Mouse (Mus musculus): ENCODE data around the gene Prkn. TPM values are rescaled to one million over a fixed set of nuclear protein-coding genes. Genes with fewer than 3 reads are reported as not detected.
A peak's percentile ranks its signal among the peaks of the same experiment; 100 is the strongest.

Gene Prkn
- total RNA-seq (2021): 10 to 100 TPM; 12.8 to 12.9 TPM
- long read RNA-seq, experiment 1, partial matches to known transcripts: 0 of 1 reads
- long read RNA-seq, experiment 1, other reads (novel, unspliced or antisense): 1 of 1 reads
- long read RNA-seq, experiment 2, partial matches to known transcripts: 1 of 3 reads
- long read RNA-seq, experiment 2, other reads (novel, unspliced or antisense): 2 of 3 reads

- DNase-seq: peak; percentile 98
- intact Hi-C loops (cut with DNase I; ENCODE audit: low total_unique reads): no loop called here
Measured at GRCm38 (mm10) chr17:10840148-10840707, at the start of gene Prkn, which contains the start of gene Pacrg. Gene Prkn, plus strand, starts transcription at chr17:10840384. Gene Pacrg, minus strand, starts transcription at chr17:10840311.

DNA sequence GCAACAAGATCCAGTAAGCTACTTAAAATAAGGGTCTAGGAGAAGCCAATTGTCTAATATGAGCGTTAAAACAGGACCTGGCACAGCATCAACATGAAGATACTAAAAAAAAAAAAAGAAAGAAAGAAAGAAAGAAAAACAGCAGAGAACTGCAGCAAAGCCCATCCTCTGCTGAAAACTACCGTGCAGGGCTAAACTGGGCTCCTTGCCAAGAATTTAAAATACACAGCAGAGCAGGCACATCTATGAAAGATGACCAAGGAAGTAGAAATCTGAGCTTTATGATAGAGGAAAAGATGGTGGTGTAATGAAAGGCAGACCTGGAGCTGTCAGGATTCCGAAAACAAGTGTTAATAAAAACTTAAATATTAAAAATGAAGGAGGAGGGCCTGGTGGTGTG, 48.5 kb upstream of the Prkn start:
- no peak for DNase-seq
- intact Hi-C loops (cut with DNase I; ENCODE audit: low total_unique reads): no loop called here

DNA sequence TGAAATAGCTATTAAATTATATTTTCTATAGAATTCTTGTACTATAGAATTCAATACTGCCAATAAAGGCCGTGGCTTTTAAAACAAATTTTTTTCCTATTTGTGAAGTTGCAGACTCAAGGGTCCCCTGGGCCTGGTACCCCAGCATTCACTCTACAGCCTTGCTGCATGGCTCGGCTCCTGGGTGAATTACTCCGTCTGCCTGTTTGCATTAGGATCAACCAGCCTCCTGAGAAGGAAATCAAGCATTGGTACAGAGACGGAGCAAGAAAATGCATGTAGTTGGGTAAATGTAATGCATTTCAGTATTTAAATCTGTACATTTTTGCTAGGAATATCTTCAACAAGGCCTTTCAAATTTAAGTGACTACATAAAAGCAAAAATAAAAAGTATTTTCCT, 33.5 kb upstream of the Prkn start:
- intact Hi-C loops (cut with DNase I; ENCODE audit: low total_unique reads): no loop called here
- DNase-seq: no peak

GRCm38 (mm10) chr17:10807261-10807998, 32.8 kb upstream of the Prkn start:
- intact Hi-C loops (cut with DNase I; ENCODE audit: low total_unique reads): no loop called here
- no peak for DNase-seq

GRCm38 (mm10) chr17:10808571-10808970, 31.6 kb upstream of the Prkn start:
- intact Hi-C loops (cut with DNase I; ENCODE audit: low total_unique reads): no loop called here
- DNase-seq: no peak

DNA sequence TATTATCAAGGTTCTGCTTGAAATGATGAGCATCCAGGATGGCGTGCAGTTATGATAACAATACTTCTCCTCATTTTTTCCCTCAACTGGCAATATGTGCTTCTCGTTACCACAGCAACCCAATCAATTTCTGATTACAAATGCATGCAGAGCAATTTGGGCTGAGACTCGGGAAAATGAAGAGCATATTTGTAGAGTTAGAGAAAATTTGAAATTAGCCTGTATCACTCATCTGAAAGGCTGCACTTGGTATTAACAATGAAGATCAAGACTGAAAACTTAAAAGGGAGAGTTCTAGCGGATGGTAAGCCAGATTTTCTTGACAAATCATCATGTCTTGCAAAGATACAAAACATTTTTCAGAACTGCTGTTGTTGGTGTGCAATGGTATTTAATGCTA, 21.2 kb upstream of the Prkn start:
- DNase-seq: no peak
- intact Hi-C loops (cut with DNase I; ENCODE audit: low total_unique reads): no loop called here

DNA sequence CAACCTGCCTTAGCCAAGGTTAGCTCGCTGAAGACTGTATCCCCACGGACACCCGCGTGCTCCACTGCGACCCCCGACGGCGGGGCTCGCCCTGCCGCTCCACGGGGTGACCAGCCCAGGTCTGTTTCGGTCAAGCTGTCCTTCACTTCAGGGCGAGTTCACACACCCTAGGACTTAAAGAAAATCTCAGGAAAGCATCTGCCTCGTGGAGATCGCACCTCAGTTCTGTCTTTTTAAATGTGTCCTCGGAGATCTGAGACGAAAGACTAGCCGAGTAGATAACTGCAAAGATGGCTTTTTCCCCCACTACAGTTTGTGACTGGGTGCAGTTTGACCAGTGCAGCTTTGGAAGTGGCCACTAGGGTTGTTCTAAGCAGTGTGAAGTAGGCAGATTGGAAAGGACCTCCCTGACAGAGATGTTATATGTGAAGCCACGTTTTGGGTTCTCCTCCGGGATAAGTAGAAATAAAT, 582 bp downstream of the Prkn start:
- intact Hi-C loops (cut with DNase I; ENCODE audit: low total_unique reads): no loop called here

DNA sequence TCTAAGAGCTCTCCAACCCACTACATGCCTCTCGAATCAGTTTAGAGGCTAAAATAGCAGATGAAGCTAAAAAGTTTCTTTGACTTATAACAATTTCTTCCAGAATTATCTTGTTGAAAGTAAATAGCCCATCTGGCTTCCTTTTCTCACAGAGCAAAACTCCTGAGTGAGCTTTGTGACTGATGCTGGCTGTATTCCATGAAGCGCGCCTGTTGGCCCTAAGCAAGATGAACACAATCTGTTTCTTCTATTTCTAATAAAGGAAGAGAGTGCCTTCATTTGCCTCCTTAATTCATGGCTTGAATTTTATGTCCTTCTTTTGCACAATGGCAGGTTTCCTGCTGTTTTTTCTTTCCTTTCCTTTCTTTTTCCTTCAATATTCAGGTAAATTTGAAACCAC, 14.0 kb downstream of the Prkn start:
- intact Hi-C loops (cut with DNase I; ENCODE audit: low total_unique reads): no loop called here
- DNase-seq: peak; percentile 8

More for the DNA sequence above, 582 bp downstream of the Prkn start:
- peak; percentile 38 for DNase-seq

- no peak for DNase-seq
- intact Hi-C loops (cut with DNase I; ENCODE audit: low total_unique reads): no loop called here
Measured at GRCm38 (mm10) chr17:10874208-10875187, 34.3 kb downstream of the Prkn start.

DNA sequence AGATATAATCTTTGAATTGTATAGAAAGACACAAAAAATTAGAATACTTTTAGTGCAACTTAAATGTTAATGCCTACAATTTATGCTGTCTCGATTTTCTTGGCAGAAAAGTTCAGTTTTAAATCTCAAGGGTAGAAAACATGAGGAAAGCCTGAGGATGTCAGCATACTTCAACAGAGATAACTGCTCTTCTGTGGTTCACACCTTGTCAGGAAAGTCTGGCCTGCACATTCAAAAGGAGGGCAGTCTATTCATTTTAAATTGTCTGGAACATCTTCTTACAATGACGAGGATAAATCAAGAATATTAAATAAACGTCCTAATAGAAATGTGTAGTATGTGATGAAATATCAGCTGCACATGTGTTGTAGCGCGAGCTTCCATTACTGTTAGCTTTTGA, 38.8 kb downstream of the Prkn start:
- intact Hi-C loops (cut with DNase I; ENCODE audit: low total_unique reads): no loop called here
- no peak for DNase-seq

DNA sequence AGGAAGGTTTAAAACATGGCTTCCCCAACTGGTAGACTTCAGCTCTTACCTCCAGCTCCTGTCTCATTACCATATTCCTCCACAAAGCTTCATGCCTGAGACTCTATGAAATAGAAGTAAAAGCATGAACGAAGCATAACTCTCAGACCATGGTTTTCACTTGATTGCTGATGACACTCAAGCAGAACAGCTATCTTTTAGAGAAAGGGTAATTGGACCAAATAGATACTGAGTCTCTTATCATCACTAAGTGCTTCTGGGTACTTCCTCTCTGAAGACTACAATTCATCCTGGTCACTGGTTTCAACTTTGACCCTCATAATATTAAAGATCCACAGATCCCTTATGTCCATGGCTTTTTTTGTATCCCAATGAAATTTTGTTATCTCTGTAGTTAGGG, 42.1 kb downstream of the Prkn start:
- DNase-seq: no peak
- intact Hi-C loops (cut with DNase I; ENCODE audit: low total_unique reads): no loop called here

DNA sequence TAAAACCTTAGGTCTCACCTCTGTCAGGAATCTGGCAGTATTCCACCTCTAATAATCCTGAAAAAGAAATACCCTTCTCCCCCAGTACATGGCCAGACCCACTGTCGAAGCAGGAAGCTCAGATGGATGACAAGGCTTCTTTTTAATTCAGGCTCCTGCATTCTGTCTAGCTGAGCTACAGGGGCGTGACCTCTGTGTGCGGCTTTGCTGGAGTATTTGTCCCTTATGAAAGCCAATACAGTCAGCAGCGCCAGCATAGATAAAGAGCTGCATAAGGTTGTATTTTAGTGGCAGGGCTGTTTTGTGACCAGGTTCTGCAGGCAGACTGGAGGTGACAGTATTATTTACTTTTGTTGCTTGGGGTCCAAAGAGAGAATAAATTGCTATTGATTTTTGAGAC, 47.7 kb downstream of the Prkn start:
- intact Hi-C loops (cut with DNase I; ENCODE audit: low total_unique reads): no loop called here
- no peak for DNase-seq

GRCm38 (mm10) chr17:10901686-10902228, 61.6 kb downstream of the Prkn start:
- no peak for DNase-seq
- intact Hi-C loops (cut with DNase I; ENCODE audit: low total_unique reads): no loop called here

- no peak for DNase-seq
- intact Hi-C loops (cut with DNase I; ENCODE audit: low total_unique reads): no loop called here
Measured at GRCm38 (mm10) chr17:10936698-10937097, 96.5 kb downstream of the Prkn start.

DNA sequence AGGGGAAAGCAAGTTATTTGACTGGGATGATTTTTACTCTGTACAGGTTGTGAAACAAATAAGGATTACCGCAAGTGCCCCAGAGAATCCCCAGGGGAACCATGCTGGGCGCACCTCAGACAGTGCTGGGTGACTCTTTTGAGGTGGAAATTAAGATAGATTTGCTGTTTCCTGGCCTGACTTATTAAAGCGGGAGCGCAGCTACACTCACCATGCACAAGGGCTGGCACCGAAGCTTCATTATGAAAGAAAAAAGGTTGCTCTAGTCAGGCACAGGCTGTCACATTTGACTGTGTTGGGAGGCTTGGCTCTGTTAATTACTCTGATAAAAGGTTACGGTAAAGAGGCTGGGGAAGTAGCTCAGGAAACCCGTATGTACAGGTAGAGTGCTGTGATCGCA, 97.7 kb downstream of the Prkn start:
- no peak for DNase-seq
- intact Hi-C loops (cut with DNase I; ENCODE audit: low total_unique reads): no loop called here

DNA sequence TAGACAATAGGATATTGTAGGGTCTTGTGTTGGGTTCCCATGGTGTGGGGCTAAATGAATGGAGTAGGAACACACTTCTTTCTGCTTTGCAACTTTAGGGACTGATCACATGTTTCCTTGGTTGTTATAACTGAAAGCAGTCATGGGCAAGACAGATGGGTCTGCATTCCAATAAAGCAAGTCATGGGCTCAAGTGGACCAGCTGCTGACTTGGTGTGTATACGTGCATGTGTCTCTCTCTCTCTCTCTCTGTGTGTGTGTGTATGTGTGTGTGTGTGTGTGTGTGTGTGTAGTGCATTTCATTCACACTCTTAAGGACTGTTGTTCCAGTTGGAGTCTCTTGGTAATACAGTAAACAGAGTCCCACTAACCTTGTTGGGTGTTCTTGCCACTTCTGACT, 98.6 kb downstream of the Prkn start:
- intact Hi-C loops (cut with DNase I; ENCODE audit: low total_unique reads): no loop called here
- no peak for DNase-seq

DNA sequence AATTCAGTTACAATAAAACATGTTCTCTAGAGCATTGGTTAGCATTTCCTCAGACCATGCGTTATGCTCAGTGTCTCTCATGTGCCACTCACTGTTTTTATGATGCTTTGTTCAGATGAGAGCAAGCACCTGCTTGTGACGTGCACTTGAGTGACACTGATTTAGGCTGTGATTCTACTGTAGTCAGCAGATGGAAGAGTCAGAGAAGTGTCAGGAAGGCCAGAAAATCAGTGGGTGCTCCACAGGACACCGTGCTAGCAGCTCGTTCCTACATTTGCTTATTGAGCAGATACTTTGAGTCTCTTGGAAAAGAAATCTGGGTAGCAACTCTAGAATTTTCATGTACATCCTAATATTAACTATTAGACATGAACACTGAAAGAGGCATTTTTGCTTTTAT, 106.4 kb downstream of the Prkn start:
- intact Hi-C loops (cut with DNase I; ENCODE audit: low total_unique reads): no loop called here

DNA sequence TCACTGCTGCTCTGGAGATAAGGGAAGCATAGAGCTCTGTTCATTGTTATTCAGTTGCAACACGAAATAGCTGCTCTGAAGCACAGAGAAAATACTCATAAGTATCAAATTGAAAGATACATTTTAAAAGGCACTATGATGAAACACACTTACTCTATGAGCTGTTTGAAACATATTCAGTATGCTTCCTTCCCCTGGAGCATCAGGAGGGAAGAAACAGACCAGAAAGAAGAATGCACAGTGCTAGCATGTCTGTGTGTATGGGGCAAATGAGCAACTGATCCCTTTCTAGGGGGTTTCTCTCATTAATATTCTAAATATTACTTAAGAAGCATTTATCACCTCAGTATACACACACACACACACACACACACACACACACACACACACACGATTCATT, 107.4 kb downstream of the Prkn start:
- intact Hi-C loops (cut with DNase I; ENCODE audit: low total_unique reads): no loop called here
- DNase-seq: no peak

More for the DNA sequence above, 106.4 kb downstream of the Prkn start:
- DNase-seq: no peak

- DNase-seq: no peak
- intact Hi-C loops (cut with DNase I; ENCODE audit: low total_unique reads): no loop called here
Measured at GRCm38 (mm10) chr17:10959066-10959864, 119.1 kb downstream of the Prkn start.

All from gastrocnemius, postnatal 14 days (tissue).